Mouse (Mus musculus) cerebellum, postnatal 4 days (tissue): ENCODE measurements around the gene Exoc3l4.

Experiments used
- DNase-seq, 2 experiments: peaks; one replicate each; pipeline ENCODE4 v3.0.0; 2022; ENCODE audit warnings: low spot score in 2 of 2, mixed read lengths in 1 of 2

The Exoc3l4 gene

GRCm38 (mm10) chr12:111411631-111412355 is 5.0 kb upstream of the Exoc3l4 start:
- DNase-seq = peak in 1 of 2 experiments; percentile 44

- DNase-seq = no peak
These were observed 4.1 kb upstream of the Exoc3l4 start for GRCm38 (mm10) chr12:111412581-111413284.

- DNase-seq = peak; percentile 80 to 91
These were observed 3.5 kb upstream of the Exoc3l4 start for GRCm38 (mm10) chr12:111413300-111413699.

GRCm38 (mm10) chr12:111419918-111420317 is 3.1 kb downstream of the Exoc3l4 start:
- no peak for DNase-seq

- no peak for DNase-seq
These were observed 4.3 kb downstream of the Exoc3l4 start for GRCm38 (mm10) chr12:111420946-111421709.

- no peak for DNase-seq
These were observed 6.0 kb downstream of the Exoc3l4 start for GRCm38 (mm10) chr12:111422852-111423251.

- no peak for DNase-seq
These were observed 6.8 kb downstream of the Exoc3l4 start for GRCm38 (mm10) chr12:111423570-111424129.

- no peak for DNase-seq
These were observed 7.7 kb downstream of the Exoc3l4 start for GRCm38 (mm10) chr12:111424547-111424946.

- DNase-seq = peak; percentile 85 to 91
These were observed 8.4 kb downstream of the Exoc3l4 start for GRCm38 (mm10) chr12:111425258-111425657.

GRCm38 (mm10) chr12:111425789-111426460 is 9.1 kb downstream of the Exoc3l4 start:
- DNase-seq = peak; percentile 92 to 96

GRCm38 (mm10) chr12:111427438-111428113 is 10.8 kb downstream of the Exoc3l4 start:
- peak in 1 of 2 experiments; percentile 52 for DNase-seq

GRCm38 (mm10) chr12:111428364-111428763 is 11.5 kb downstream of the Exoc3l4 start:
- no peak for DNase-seq

- no peak for DNase-seq
These were observed 12.4 kb downstream of the Exoc3l4 start for GRCm38 (mm10) chr12:111428961-111429911.

GRCm38 (mm10) chr12:111430049-111430867 is 13.4 kb downstream of the Exoc3l4 start:
- no peak for DNase-seq

- no peak for DNase-seq
These were observed 14.3 kb downstream of the Exoc3l4 start for GRCm38 (mm10) chr12:111430868-111431817.

GRCm38 (mm10) chr12:111432097-111432496 is 15.3 kb downstream of the Exoc3l4 start:
- no peak for DNase-seq

- no peak for DNase-seq
These were observed 16.0 kb downstream of the Exoc3l4 start for GRCm38 (mm10) chr12:111432751-111433331.
